Mouse (Mus musculus) CH12F3 (cell line): ENCODE measurements around the gene Rbms3.

Experiments used
- in situ Hi-C: fragments of 300-500 bp; cut with MboI; formaldehyde crosslinking; loops from 2 replicates; pipeline ENCODE4 v1.14.3; 2020; ENCODE audit warnings: low sequenced_read_pairs

Rbms3 gene

GRCm38 (mm10) chr9:117629771-117630170 lies at the start of gene Rbms3:
Gene Rbms3, minus strand, starts transcription at chr9:117629913.
- in situ Hi-C loops, result no loop called here

DNA sequence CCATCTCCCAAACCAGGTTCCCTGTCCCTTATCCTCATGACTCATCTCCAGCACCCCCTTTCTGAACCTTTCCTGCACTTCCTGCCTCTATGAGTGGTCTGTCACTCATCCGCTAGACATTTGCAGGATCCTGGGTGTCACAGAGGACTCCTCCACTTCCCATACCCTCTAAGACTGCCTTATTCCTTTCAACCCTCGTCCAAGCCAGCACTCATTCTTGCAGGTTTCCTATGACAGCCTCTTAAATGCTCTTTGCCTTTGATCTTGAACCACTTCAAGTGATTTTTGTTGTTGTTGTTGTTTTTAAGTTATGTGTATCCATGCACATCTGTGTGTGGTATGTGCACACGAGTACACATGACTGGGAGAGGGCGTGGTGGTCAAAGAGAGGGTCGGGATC lies 43.6 kb upstream of the Rbms3 start:
- in situ Hi-C loops, result no loop called here

DNA sequence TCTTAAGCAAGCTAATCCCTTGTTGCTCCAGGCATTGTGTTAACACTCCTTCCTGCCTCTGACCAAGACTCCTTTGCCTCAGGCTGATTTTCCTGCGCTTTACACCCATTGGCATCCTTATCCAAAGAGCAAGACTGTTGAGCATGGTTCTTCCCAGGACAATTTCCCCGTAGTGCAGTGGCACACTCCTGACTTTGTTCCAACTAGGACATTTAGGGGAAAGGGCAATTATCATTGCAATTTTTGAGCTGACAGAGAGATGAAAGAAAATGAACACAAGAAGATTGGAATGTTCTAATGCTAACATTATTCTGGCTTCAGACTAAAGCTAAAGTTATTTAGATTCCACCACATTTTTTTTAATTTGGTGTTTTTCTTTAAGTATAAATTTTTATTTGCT lies 24.9 kb upstream of the Rbms3 start:
- in situ Hi-C loops, result no loop called here

DNA sequence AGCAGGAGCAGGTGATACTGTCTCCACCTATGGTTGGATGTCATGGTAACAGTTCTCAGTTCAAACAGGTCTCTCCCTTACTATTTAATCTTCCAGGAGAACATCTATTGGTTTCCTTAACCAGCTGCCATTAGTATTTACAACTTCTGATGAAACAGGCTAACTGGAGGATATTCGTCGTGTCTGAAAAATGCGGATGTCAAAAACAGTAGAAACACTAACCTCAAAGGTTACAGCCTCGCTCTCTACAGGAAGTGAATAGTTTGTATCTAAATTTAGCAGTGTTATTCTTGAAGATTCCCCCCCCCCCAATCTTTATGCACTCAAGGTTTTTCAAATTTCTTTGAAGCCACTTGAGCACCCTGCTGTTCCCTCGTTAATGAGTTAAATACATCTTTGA lies 23.9 kb upstream of the Rbms3 start:
- in situ Hi-C loops, result no loop called here

- in situ Hi-C loops, result no loop called here
Measured at GRCm38 (mm10) chr9:117646131-117646530, 16.4 kb upstream of the Rbms3 start.

- in situ Hi-C loops, result no loop called here
Measured at GRCm38 (mm10) chr9:117641090-117641782, 11.5 kb upstream of the Rbms3 start.

- in situ Hi-C loops, result no loop called here
Measured at GRCm38 (mm10) chr9:117638623-117639185, 9.0 kb upstream of the Rbms3 start.

- in situ Hi-C loops, result no loop called here
Measured at GRCm38 (mm10) chr9:117636492-117636891, 6.8 kb upstream of the Rbms3 start.

- in situ Hi-C loops, result no loop called here
Measured at GRCm38 (mm10) chr9:117627173-117627572, 2.5 kb downstream of the Rbms3 start.

GRCm38 (mm10) chr9:117600781-117601180 lies 28.9 kb downstream of the Rbms3 start:
- in situ Hi-C loops, result no loop called here

- in situ Hi-C loops, result no loop called here
Measured at GRCm38 (mm10) chr9:117599341-117599740, 30.4 kb downstream of the Rbms3 start.

GRCm38 (mm10) chr9:117596162-117596561 lies 33.6 kb downstream of the Rbms3 start:
- in situ Hi-C loops, result no loop called here

GRCm38 (mm10) chr9:117585345-117585744 lies 44.4 kb downstream of the Rbms3 start:
- in situ Hi-C loops, result no loop called here

DNA sequence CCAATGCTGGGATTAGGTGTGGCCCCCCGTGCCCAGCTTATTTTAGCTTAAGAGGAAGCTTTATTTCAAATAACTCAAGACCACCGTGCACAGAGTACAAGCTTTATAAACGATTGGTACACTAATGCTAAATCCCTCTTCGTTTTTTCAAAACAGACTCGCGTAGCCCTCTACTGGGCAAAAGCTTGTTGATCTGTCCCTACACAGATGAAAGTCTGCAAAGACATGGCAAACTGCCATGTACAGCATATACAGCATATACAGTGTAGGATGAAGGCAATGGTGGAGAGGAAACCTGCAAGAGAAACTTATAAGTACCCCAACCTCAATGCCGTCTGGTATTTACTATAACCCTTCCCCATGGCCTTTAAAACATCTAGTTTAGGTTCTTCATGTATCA lies 46.1 kb downstream of the Rbms3 start:
- in situ Hi-C loops, result no loop called here

GRCm38 (mm10) chr9:117582591-117582990 lies 47.1 kb downstream of the Rbms3 start:
- in situ Hi-C loops, result no loop called here

- in situ Hi-C loops, result no loop called here
Measured at GRCm38 (mm10) chr9:117571186-117571855, 58.4 kb downstream of the Rbms3 start.

DNA sequence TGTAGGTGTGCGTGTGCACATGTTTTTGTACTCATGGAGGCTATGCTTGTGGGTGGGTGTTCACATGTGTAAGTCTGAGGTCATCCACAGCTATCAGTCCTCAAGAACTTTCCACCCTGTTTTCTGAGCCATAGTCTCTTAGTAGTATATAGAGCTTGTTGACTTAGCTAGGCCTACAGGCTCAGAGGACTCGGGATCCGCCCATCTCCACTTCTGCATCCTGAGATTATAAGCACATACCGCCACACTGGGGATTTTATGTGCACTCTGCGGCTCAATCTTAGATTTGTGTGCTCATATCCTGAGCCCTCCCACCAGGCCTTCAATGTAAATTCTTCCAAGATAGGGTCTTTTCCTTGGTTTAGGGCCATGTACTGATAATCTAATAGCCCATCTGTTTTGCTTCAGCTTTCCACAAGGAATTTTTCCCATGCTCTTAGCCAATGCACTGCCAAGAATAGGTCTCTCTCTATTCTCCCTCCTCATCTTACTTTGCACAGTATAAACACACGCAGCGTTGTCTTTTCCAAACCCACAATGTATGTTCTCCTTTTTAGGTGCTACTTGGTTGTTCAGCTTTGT lies 59.4 kb downstream of the Rbms3 start:
- in situ Hi-C loops, result no loop called here

DNA sequence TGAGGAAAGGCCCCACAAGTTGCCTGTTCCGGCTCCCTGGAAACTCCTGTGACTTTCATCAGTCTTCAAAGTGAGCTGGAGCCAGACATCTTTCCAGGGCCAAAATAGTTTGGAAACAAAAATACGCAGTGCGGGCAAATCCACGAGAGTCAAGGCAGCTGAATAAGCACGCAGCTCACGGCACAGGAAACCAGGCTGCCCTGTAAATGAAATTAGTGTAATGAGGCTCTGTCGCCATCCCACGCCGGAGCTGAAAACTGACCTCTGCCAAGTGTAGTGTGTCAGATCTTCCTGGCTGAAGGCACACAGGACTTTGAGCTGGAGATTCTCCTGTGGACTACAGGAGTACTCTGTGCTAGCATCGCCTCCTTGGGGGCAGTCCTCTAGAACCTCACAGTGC lies 63.4 kb downstream of the Rbms3 start:
- in situ Hi-C loops, result no loop called here

DNA sequence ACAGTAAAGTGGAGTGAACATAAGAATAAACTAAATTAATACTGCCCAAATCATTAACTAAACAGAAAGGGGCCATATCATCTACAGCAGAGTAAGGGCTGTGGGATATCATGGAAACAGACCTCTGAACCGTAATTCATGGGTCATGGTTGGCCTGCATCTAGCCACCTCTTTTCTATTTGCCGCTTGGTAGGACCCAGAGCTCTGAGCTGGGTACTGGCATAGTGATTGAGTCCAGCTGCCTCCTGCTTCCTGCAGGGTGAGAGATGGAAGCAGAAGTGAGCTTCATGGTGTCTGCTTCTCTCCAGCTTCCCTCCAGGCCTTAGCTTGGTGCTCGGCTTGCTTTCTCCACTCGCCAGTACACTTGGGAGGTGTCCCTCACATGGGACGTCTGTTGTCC lies 71.2 kb downstream of the Rbms3 start:
- in situ Hi-C loops, result no loop called here

- in situ Hi-C loops, result no loop called here
Measured at GRCm38 (mm10) chr9:117554356-117554755, 75.4 kb downstream of the Rbms3 start.

- in situ Hi-C loops, result no loop called here
Measured at GRCm38 (mm10) chr9:117529281-117529680, 100.4 kb downstream of the Rbms3 start.

DNA sequence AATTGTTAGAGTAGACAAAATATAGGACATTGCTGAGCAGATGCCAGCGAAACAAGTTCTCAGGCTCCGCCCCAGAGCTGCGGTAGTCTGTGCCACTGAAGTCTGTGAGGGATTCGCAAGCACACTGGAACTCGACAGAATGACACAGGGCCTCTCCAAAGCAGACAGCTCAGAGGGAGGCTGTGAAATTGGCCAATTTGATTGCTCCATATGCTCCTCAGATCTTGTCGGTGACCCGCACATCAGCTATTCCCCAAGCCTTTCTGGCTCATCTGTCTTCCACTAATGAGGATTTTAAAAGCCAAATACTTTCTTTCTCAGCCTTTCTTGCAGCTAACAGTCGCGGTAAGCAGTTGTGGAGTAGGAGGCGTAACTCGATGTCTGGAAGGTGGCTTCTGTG lies 120.8 kb downstream of the Rbms3 start:
- in situ Hi-C loops, result no loop called here
